In genomic region chr17:78405336-78405735, GRCm38 (mm10) we compare ENCODE assay signal across 16 mouse cellular contexts. TPM values are rescaled to one million over a fixed set of nuclear protein-coding genes. Genes with fewer than 3 reads are reported as not detected.
DNase-seq lines count a peak whose midpoint lies in the region; ATAC-seq lines count a peak whose summit lies in the region.
"Had no signal": no experiment of that assay in that cellular context is flagged by ENCODE, and none has a peak within 500 bp of the region (broad histone marks: within the 10 kb centered on the region; RNA-seq: fewer than 3 reads in every experiment).

No protein-coding gene starts in this region.

- no peak for ATAC-seq in forebrain, embryonic 11.5 days (replicated peaks; ENCODE audit: low FRiP score)
- ATAC-seq: forebrain, embryonic 13.5 days; midbrain, embryonic 13.5 days had no signal

- no peak overlapping the region for H3K9ac ChIP-seq in forebrain, embryonic 11.5 days (ENCODE audit: low read length)
- H3K9ac ChIP-seq: embryonic facial prominence, embryonic 15.5 days; forebrain, embryonic 13.5 days; liver, embryonic 15.5 days; midbrain, embryonic 13.5 days had no signal

- H3K36me3 ChIP-seq in forebrain, embryonic 11.5 days (ENCODE audit: control insufficient read depth, insufficient read depth, low read length), result no peaks in the 10 kb centered on the region; the same call in 1 of the 2 replicates

- no peak overlapping the region for H3K27ac ChIP-seq in forebrain, embryonic 11.5 days (ENCODE audit: low read depth, low read length)
- H3K27ac ChIP-seq: embryonic facial prominence, embryonic 15.5 days; forebrain, embryonic 13.5 days; heart, embryonic 10.5 days; limb, embryonic 10.5 days; liver, embryonic 15.5 days; midbrain, embryonic 13.5 days had no signal

- DNase-seq in left cerebral cortex, postnatal 4 days, result peak; percentile 63
- no peak for DNase-seq in left cerebral cortex, postnatal 36 days (ENCODE audit: low spot score in 2 of 2)
- peak; percentile 98 for DNase-seq in brain, adult 2 months (ENCODE audit: low read depth, low spot score)
- peak; percentile 89 for DNase-seq in cerebellum, adult 8-10 months
- peak; percentile 32 for DNase-seq in gastrocnemius, postnatal 14 days
- no peak for DNase-seq in forebrain, embryonic 11.5 days (ENCODE audit: low spot score)
- DNase-seq in right cerebral cortex, adult 18-20 months, result no peak
- no peak for DNase-seq in spleen, postnatal 10 days (ENCODE audit: low spot score in 2 of 2)
- DNase-seq: heart, postnatal 14 days; right cerebral cortex, postnatal 25 days had no signal

- no peak overlapping the region for H3K4me3 ChIP-seq in forebrain, embryonic 11.5 days (ENCODE audit: low read depth, low read length)
- H3K4me3 ChIP-seq: embryonic facial prominence, embryonic 15.5 days; forebrain, embryonic 13.5 days; heart, embryonic 10.5 days; limb, embryonic 10.5 days; liver, embryonic 15.5 days; midbrain, embryonic 13.5 days had no signal

- H3K9me3 ChIP-seq in forebrain, embryonic 11.5 days (ENCODE audit: control insufficient read depth, low read length), result no peaks in the 10 kb centered on the region
- H3K9me3 ChIP-seq: embryonic facial prominence, embryonic 15.5 days; forebrain, embryonic 13.5 days; heart, embryonic 10.5 days; limb, embryonic 10.5 days; liver, embryonic 15.5 days; midbrain, embryonic 13.5 days had no signal

- 88% methylated on average over 3 of the region's 3 CpGs for WGBS in forebrain, embryonic 11.5 days

- intact Hi-C loops in left cerebral cortex, postnatal 4 days (cut with DNase I), result no loop called here
- intact Hi-C loops in left cerebral cortex, postnatal 36 days (cut with DNase I), result no loop called here
- intact Hi-C loops in gastrocnemius, postnatal 14 days (cut with DNase I; ENCODE audit: low total_unique reads), result no loop called here

- no peaks in the 10 kb centered on the region for H3K27me3 ChIP-seq in forebrain, embryonic 11.5 days (ENCODE audit: control insufficient read depth, insufficient read depth, low read length)
- H3K27me3 ChIP-seq: embryonic facial prominence, embryonic 15.5 days; forebrain, embryonic 13.5 days; liver, embryonic 15.5 days; midbrain, embryonic 13.5 days had no signal

- no peaks in the 10 kb centered on the region for H3K4me1 ChIP-seq in forebrain, embryonic 11.5 days (replicated peaks; ENCODE audit: control insufficient read depth, insufficient read depth, low read length)
- H3K4me1 ChIP-seq: embryonic facial prominence, embryonic 15.5 days; forebrain, embryonic 13.5 days had no signal

- H3K4me2 ChIP-seq in forebrain, embryonic 11.5 days (ENCODE audit: low read depth, low read length, severe bottlenecking), result no peak overlapping the region
- H3K4me2 ChIP-seq: embryonic facial prominence, embryonic 15.5 days; forebrain, embryonic 13.5 days; liver, embryonic 15.5 days; midbrain, embryonic 13.5 days had no signal

RNA-seq across cellular contexts. Expression of gene Fez2, which starts 12.6 kb away (rescaled TPM):
- 10 to 100 TPM; 48.9 to 49.4 TPM for total RNA-seq in left cerebral cortex, postnatal 4 days (2021)
- total RNA-seq in left cerebral cortex, postnatal 36 days (2021), result 10 to 100 TPM; 33.1 to 38.4 TPM
- total RNA-seq in gastrocnemius, postnatal 14 days (2021), result 10 to 100 TPM; 47.3 to 48.8 TPM
- 35.7 and 39.4 TPM in 2 replicates for polyA plus RNA-seq in forebrain, embryonic 11.5 days (2014; fragmentation: Nextera tagmentation; extraction: Ambion mirVana)

Comparison
In these comparisons a context has a peak if more than half of its experiments do, and no peak if none do; other contexts are left out.
1. DNase-seq: peak in left cerebral cortex, postnatal 4 days (single experiment), brain, adult 2 months (single experiment), cerebellum, adult 8-10 months (single experiment) and gastrocnemius, postnatal 14 days (single experiment); none in left cerebral cortex, postnatal 36 days (0 of 2), forebrain, embryonic 11.5 days (single experiment), right cerebral cortex, adult 18-20 months (single experiment) and spleen, postnatal 10 days (0 of 2).